Comparison of ENCODE assay signal across 23 mouse cellular contexts in the genomic region with DNA sequence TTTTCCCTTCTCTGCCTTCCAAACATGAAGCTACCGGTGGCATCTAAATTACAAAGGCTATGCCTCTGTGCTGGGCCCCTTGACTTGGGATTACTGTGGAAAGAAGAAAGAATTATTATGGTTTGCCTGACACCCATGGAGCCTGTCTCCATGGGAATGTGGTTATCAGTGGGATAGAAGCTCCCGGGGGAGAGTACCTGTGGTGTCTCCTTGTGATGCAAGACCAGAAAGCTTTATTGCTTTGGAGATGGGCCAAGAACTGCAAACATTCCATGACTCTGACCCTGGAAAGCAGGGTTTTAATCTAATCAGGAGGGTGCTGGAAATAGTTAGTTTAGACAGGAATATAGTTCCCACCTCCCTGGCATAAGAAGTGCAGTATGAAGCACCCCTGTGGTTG.
A peak's percentile ranks its signal among the peaks of the same experiment; 100 is the strongest.
DNase-seq lines count a peak whose midpoint lies in the region; ATAC-seq and TF ChIP-seq lines count a peak whose summit lies in the region.
"Had no signal": no experiment of that assay in that cellular context is flagged by ENCODE, and none has a peak within 500 bp of the region (broad histone marks: within the 10 kb centered on the region; RNA-seq: fewer than 3 reads in every experiment).

No protein-coding gene starts in this region.

- no peaks in the 10 kb centered on the region for H3K9me3 ChIP-seq in kidney, embryonic 14.5 days (ENCODE audit: control insufficient read depth, low read length)
- no peaks in the 10 kb centered on the region for H3K9me3 ChIP-seq in lung, embryonic 14.5 days (ENCODE audit: low read depth, low read length)
- no peaks in the 10 kb centered on the region for H3K9me3 ChIP-seq in intestine, embryonic 16.5 days (ENCODE audit: control insufficient read depth, low read length)
- H3K9me3 ChIP-seq: embryonic facial prominence, embryonic 10.5 days; forebrain, embryonic 13.5 days; heart, embryonic 10.5 days; heart, embryonic 15.5 days; hindbrain, embryonic 12.5 days had no signal

- peak; percentile 63; the same call in 1 of the 2 replicates for ATAC-seq in kidney, embryonic 14.5 days (ENCODE audit: low FRiP score, low TSS enrichment)
- ATAC-seq in lung, embryonic 14.5 days (ENCODE audit: insufficient read depth) = no peak
- ATAC-seq in intestine, embryonic 16.5 days = peak; percentile 62
- ATAC-seq: forebrain, embryonic 13.5 days; forebrain, postnatal 0 days; hindbrain, embryonic 16.5 days had no signal

- no peak overlapping the region for H3K27ac ChIP-seq in kidney, embryonic 14.5 days (ENCODE audit: low read depth, low read length)
- H3K27ac ChIP-seq in lung, embryonic 14.5 days (ENCODE audit: low read depth) = no peak overlapping the region
- H3K27ac ChIP-seq in intestine, embryonic 16.5 days (ENCODE audit: low read length) = no peak overlapping the region
- H3K27ac ChIP-seq: embryonic facial prominence, embryonic 10.5 days; forebrain, embryonic 13.5 days; gastrocnemius, adult 2 months; heart, embryonic 10.5 days; heart, embryonic 15.5 days; hindbrain, embryonic 12.5 days had no signal

- H3K4me1 ChIP-seq in kidney, embryonic 14.5 days (ENCODE audit: control insufficient read depth, insufficient read depth, low read length) = peaks cover 7% of the 10 kb centered on the region; the same call in 1 of the 2 replicates
- H3K4me1 ChIP-seq in lung, embryonic 14.5 days (ENCODE audit: insufficient read depth) = no peaks in the 10 kb centered on the region
- H3K4me1 ChIP-seq in intestine, embryonic 16.5 days (ENCODE audit: control insufficient read depth, insufficient read depth, low read length) = no peaks in the 10 kb centered on the region
- H3K4me1 ChIP-seq: embryonic facial prominence, embryonic 10.5 days; forebrain, embryonic 13.5 days; heart, embryonic 15.5 days; hindbrain, embryonic 12.5 days had no signal

- no peaks in the 10 kb centered on the region for H3K27me3 ChIP-seq in kidney, embryonic 14.5 days (ENCODE audit: control insufficient read depth, insufficient read depth, low read length)
- H3K27me3 ChIP-seq in lung, embryonic 14.5 days (ENCODE audit: insufficient read depth, low read length) = no peaks in the 10 kb centered on the region
- H3K27me3 ChIP-seq in intestine, embryonic 16.5 days (replicated peaks; ENCODE audit: control insufficient read depth, insufficient read depth, low read length) = no peaks in the 10 kb centered on the region
- H3K27me3 ChIP-seq: forebrain, embryonic 13.5 days; heart, embryonic 15.5 days; hindbrain, embryonic 12.5 days had no signal

- no peaks in the 10 kb centered on the region for H3K36me3 ChIP-seq in kidney, embryonic 14.5 days (ENCODE audit: control insufficient read depth, insufficient read depth, low read length)
- no peaks in the 10 kb centered on the region for H3K36me3 ChIP-seq in lung, embryonic 14.5 days (ENCODE audit: insufficient read depth)
- no peaks in the 10 kb centered on the region for H3K36me3 ChIP-seq in intestine, embryonic 16.5 days (ENCODE audit: control insufficient read depth, insufficient read depth, low read length)
- H3K36me3 ChIP-seq: embryonic facial prominence, embryonic 10.5 days; heart, embryonic 10.5 days; heart, embryonic 15.5 days; hindbrain, embryonic 12.5 days had no signal

- no peak for TF ChIP-seq CTCF in lung, embryonic 14.5 days (IDR thresholded peaks at IDR 0.05; ENCODE audit: low read depth)

- 27% methylated on average over 2 of the region's 2 CpGs for WGBS in kidney, embryonic 14.5 days
- 52% methylated on average over 2 of the region's 2 CpGs for WGBS in lung, embryonic 14.5 days
- WGBS in intestine, embryonic 16.5 days = 40% methylated on average over 2 of the region's 2 CpGs

- H3K9ac ChIP-seq in kidney, embryonic 14.5 days (ENCODE audit: low read depth, low read length) = no peak overlapping the region
- no peak overlapping the region for H3K9ac ChIP-seq in lung, embryonic 14.5 days
- H3K9ac ChIP-seq in intestine, embryonic 16.5 days (ENCODE audit: low read depth, low read length) = no peak overlapping the region
- H3K9ac ChIP-seq: forebrain, embryonic 13.5 days; forebrain, postnatal 0 days; heart, embryonic 15.5 days; hindbrain, embryonic 12.5 days had no signal

- DNase-seq in heart, adult 11 months = peak; percentile 76
- DNase-seq in heart, postnatal 36 days = no peak
- DNase-seq in kidney, postnatal 36 days = no peak
- peak; percentile 38 for DNase-seq in lung, embryonic 14.5 days
- no peak for DNase-seq in lung, postnatal 25 days (ENCODE audit: low spot score)
- no peak for DNase-seq in thymus, postnatal 36 days
- DNase-seq: adrenal gland, adult 8-10 months; adrenal gland, postnatal 36 days; B cell, adult 2 months; cerebellum, adult 2 months; cerebellum, postnatal 10 days; forebrain, postnatal 0 days; gastrocnemius, adult 2 months; gastrocnemius, postnatal 25 days; heart, postnatal 4 days had no signal

- intact Hi-C loops in heart, postnatal 36 days (cut with DNase I) = no loop called here

- H3K4me3 ChIP-seq in kidney, embryonic 14.5 days (ENCODE audit: low read length) = no peak overlapping the region
- no peak overlapping the region for H3K4me3 ChIP-seq in lung, embryonic 14.5 days (ENCODE audit: low read depth, low read length)
- no peak overlapping the region for H3K4me3 ChIP-seq in intestine, embryonic 16.5 days (ENCODE audit: low read length)
- H3K4me3 ChIP-seq: embryonic facial prominence, embryonic 10.5 days; forebrain, embryonic 13.5 days; gastrocnemius, adult 2 months; heart, embryonic 10.5 days; heart, embryonic 15.5 days; hindbrain, embryonic 12.5 days had no signal

- H3K4me2 ChIP-seq in kidney, embryonic 14.5 days (replicated peaks; ENCODE audit: low read depth, low read length) = no peak overlapping the region
- H3K4me2 ChIP-seq in lung, embryonic 14.5 days = no peak overlapping the region
- H3K4me2 ChIP-seq in intestine, embryonic 16.5 days (ENCODE audit: low read depth, low read length) = no peak overlapping the region
- H3K4me2 ChIP-seq: forebrain, embryonic 13.5 days; heart, embryonic 15.5 days; hindbrain, embryonic 12.5 days had no signal

Comparison
In these comparisons a context has a peak if more than half of its experiments do, and no peak if none do; other contexts are left out.
1. DNase-seq: peak in heart, adult 11 months (single experiment) and lung, embryonic 14.5 days (single experiment); none in heart, postnatal 36 days (0 of 2), kidney, postnatal 36 days (0 of 2), lung, postnatal 25 days (single experiment) and thymus, postnatal 36 days (0 of 2).